Mouse (Mus musculus): Measurements from ENCODE around the gene Dppa2.
"Not testable (repeated sequence)": the region's sequence is repeated elsewhere in the genome, so short reads cannot be mapped to it uniquely, and the experiment has no call there.

The Dppa2 gene

DNA sequence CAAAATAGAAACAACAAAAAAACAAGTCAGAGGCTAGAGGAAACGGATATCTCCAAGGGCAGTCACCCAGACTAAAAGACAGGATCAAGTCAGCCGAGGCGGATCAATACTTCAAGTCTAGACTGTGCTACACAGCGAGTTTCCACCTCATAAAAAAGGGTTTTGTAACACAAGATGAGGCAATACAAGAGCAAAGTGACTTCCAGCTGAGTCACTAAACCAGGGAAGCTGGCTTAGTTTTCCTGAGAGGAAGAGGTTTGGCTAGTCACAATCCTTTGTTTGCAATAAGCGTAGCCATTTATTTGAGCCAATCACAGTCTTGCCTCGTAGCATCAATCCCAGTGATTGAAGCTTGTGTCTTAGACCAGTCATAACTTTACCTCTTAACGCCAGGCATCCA lies at the start of gene Dppa2:
Gene Dppa2, plus strand, starts transcription at position 400 of the 400 bp plus-strand sequence.
- DNase-seq (ENCODE audit: low spot score), result peak; percentile 6

DNA sequence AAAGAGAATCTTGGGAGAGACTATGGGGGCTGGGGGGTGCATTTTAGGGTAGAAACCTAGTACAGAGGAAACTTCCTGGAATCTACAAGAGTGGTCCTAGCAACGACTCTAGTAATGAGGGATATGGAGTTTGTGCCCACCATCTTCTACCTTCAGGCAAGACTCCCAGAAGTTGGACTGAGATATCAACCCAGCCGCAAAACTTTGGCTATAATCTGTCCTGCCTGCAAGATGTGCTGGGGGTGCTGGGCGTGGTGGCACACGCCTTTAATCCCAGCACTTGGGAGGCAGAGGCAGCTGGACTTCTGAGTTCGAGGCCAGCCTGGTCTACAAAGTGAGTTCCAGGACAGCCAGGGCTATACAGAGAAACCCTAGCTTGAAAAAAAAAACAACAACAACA lies 49.1 kb upstream of the Dppa2 start:
- no peak for DNase-seq (ENCODE audit: low spot score)

DNA sequence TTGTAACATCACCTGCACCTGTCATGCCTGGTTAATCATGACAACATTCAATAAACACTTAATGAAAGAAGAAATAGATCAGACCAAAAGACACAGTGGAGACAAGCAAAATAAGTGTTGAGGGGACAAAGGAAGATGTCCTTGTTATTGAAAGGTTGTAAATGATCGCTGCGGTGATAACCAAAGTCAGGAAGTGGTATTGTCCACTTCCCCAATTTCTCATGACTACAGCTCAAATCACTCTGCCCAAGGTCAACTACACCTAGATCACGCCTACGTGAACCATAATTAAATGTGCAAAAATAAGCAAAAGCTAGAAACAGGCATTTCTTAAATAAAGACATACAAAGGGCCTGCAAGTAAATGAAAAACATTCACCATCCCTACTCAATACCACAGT lies 44.2 kb upstream of the Dppa2 start:
- no peak for DNase-seq (ENCODE audit: low spot score)

DNA sequence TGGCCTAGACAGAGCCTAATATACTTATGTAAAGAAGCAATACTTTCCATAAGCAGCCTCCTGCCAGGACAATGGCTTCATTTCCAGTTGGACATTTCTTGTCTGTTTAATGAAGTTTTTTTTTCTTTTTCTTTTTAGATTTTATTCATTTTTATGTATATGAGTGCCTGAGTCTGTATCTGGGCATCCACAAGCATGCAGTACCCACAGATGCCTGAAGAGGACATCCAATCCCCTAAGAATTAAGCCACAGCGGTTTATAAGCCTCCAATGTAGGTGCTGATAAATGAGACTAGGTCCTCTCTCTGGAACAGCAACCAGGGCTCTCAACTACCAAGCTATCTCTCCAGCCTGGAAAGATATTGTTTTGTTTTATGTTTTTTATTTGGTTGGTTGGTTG lies 40.8 kb upstream of the Dppa2 start:
- no peak for DNase-seq (ENCODE audit: low spot score)

DNA sequence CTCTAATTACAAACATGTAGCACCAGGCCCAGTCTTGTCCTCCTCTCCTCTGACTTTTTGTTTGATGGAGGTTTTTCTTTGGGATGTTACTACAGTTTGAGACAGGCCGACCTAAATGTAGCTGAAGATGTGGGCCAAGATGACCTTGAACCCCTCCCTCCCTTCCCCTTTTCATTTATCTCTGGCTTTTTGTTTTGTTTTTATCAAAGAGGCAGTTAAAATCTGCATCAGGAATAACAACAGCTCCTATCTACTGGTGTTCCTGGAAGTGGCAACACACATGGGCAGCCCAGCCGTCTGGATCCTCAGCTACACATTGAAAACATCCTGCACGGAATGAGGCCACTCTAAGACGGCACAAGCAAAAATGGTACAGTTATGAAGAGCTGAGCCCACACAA lies 37.9 kb upstream of the Dppa2 start:
- no peak for DNase-seq (ENCODE audit: low spot score)

DNA sequence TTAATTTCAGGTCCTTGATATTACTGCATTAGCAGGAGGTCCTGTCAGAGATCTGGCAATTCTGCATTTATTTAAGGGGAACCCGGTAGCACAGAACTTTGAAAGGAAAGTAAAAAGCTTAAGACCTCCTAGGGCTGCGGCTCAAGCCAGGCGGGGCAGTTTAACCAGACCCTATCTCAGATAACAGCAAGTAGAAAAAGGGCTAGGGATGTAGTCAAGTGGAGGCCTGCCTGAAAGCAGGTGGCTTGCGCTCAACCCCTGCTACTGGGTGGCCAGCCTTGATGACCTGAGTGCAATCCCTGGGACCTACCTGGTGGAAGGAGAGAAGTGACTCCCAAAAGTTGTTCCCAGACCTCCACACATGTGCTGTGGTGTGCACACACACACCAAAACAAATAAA lies 26.8 kb upstream of the Dppa2 start:
- no peak for DNase-seq (ENCODE audit: low spot score)

DNA sequence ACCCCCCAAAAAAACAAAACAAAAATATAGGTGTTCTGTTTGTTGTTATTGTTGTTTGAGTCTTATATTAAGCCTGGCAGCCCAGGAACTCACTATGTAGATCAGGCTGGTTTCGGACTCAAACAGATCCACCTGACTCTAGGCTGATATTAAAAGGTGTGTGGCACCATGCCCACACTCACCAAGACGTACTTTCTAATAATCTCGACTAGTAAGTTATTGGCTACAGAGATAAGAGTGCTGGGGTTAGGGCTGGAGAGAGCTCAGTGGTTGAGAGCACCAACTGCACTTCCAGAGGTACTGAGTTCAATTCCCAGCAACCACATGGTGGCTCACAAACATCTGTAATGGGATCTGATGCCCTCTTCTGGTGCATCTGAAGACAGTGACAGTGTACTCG lies 22.8 kb upstream of the Dppa2 start:
- no peak for DNase-seq (ENCODE audit: low spot score)

DNA sequence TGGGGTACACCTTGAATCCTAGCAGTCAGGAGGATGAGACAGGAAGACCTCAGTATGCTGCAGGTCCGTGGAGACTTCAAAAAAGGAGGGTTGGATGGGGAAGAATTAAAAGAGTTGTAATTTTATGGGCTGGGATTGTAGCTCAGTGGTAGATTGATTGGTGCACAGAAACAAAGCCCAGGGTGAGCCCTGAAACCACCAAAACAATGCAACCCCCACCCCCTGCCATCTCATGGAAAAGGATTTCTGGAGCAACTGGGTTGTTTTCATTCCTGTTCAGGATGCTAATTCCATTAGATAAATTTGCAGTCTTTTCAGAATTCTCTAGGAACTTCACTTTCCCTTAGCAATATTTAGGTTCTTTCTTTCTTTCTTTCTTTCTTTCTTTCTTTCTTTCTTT lies 20.9 kb upstream of the Dppa2 start:
- no peak for DNase-seq (ENCODE audit: low spot score)

DNA sequence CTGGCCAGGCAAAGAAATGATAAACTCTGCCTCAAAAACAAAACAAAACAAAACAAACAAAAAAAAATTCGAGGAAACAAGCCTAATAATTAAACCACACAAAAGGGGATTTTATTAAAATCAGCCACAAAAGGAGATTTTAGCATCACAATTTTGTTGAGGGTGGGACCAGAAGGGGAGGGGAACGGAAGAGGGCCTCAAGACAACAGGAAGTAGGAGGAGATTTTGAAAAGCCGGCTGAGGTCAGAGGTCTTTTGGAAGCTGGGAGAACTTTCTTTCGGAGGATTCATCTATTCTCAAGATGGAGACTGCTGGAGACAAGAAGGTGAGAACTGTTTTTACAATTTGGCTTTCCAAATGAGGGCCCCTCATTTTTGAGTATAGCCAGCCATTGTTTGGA lies 20.2 kb upstream of the Dppa2 start, which contains the start of gene Dppa4:
Gene Dppa4, plus strand, starts transcription at position 217 of the 400 bp plus-strand sequence.
- no peak for DNase-seq (ENCODE audit: low spot score)

DNA sequence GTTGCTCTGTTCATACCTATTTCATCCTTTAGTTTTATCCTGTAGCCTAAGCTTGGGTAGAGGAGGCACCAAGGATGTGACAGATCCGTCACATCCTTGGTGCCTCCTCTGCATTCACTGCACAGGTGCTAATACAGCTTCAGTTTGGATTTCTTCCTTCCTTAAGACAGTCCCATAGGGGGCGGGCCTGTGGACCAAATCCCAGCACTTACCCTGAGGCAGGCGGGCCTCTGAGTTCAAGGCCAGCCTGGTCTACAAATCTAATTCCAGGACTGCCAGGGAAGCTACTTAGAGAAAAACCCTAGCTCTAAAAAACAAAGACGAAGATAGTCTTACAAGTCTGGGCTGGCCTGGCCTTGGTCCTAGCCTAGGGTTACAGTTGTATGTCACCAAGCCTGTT lies 18.2 kb upstream of the Dppa2 start:
- DNase-seq (ENCODE audit: low spot score), result no peak

DNA sequence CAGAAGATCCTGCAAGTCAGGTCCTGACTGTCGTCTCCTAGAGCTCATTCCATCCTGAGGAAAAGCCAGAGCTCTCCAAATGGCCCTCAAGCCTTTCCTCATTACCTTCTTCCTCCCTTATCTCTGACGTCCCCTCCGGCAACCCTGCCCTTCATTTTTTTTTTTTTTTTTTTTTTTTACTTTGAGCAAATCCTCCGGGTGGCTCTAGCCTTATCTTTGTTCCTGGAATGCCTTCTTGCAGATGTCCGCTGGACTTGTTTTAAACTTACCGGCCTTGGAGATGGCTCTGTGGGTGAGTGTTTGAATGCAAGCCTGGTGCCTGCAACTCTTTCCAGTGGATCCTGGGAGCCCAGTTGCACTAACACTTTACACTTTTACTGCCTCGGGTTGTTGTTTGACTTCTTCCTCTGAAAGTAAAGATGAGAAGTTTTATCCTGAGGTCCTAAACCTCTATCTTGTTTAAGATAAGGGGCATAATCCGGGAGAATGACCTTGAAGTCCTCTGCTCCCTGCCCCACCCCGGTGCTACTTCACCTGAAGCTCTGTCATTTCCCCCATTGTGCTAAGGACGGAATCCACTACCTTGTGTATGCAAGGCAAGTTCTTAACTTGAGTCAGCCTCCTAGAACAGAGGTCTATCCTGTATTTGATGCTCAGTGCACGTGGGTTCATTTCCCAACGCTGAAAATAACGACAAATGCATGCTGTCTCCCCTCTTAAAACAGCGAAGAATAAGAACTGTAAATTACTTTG lies 6.1 kb upstream of the Dppa2 start:
- peak; percentile 6 for DNase-seq (ENCODE audit: low spot score)

DNA sequence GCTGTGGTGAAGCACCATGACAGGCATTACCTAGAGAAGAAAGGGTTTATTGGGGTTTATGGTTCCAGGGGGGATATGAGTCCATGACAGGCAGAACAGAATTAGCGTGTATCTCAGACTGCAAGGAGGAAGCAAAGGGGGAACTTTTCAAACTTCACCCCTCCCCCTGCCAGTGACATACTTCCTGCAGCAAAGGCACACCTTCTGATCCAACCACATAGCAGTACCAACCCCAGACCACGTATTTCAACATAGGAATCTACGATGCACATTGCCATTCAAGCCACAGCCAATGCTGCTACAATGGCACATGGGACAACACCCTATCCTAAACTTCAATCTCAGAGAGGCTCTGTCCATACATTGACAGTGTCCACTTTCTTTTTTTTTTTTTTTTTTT lies 3.8 kb upstream of the Dppa2 start:
- no peak for DNase-seq (ENCODE audit: low spot score)

DNA sequence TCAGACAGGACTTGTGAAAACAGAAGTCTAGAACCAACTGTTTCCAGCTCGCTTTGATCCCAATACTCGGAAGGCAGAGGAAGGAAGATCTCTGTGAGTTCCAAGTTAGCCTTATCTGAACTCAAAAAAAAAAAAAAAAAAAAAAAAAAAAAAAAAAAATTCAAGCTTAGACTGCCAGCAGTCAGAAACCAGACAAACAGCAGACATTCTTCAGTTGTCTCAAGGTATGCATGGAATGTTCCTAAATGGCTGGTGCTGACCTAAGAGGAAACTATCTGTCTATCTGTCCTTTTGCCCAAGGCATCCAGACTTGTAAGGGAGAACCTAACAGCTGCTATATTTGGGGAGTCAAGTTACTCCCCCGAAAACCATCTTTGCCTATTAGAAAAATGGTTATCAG lies 275 bp downstream of the Dppa2 start:
- peak; percentile 36 for DNase-seq (ENCODE audit: low spot score)

DNA sequence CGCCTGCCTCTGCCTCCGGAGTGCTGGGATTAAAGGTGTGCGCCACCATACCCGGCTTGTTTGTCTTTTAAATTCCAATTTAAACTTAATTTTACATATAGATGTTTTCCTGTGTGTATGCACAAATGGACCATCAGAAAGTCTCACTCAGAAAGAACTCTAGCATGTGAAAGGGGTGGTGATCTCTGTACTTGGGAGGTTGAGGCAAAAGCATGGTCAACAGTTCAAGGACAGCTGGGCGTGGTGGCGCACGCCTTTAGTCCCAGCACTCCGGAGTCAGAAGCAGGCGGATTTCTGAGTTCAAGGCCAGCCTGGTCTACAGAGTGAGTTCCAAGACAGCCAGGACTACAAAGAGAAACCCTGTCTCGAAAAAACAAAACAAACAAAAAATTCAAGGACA lies 5.2 kb downstream of the Dppa2 start:
- DNase-seq (ENCODE audit: low spot score), result not testable (repeated sequence)

DNA sequence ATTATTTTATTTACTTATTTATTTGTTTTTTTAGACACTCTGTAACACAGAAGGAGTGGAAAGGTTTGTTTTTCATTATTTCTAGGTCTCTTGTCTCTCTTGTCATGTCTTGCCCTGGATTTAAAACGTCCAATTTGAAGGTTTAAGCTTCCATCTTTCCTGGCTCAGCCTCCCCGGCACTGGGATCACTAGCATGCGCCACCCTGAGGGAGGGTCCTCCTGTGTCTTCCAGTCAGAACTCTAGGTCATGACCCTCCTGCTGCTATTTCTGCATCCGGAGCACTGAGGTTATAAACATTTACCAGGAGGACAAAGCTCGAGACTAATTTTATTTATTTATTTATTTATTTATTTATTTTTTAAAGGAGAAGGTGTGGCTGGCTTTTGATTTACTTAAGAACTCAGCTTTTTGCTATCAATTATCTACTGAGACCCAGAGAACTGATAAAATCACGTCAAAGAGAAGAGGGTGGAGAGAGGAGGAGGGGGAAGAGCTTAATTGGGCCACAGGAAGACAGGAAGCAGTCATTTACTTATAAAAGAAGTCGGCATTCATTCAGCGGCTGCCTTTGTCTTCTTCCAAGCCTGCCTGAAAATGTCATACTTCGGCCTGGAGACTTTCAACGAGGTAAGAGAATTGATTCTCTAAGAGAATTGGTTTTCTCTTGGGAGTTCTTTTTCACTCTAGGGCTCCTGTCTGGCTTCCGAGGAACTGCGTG lies 6.4 kb downstream of the Dppa2 start:
- no peak for DNase-seq (ENCODE audit: low spot score)

DNA sequence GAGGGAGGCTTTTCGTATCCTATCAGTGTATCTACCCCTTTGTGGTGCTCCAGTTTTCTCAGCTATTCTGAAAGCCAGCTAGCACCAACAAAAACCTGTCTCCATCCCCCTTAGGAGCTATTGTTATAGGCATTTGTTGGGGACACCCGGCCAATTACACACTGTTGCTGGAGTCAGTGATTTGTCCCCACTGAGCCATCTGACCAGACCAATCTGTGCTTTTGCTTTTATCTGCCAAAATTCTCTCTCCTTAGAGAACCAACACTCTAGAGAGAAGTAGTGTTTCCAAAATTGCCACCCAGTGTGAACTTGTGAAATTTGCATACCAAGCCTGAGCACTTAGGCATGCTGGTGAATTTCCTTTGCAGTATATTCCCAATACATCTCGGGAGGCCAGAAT lies 11.6 kb downstream of the Dppa2 start:
- DNase-seq (ENCODE audit: low spot score), result no peak

DNA sequence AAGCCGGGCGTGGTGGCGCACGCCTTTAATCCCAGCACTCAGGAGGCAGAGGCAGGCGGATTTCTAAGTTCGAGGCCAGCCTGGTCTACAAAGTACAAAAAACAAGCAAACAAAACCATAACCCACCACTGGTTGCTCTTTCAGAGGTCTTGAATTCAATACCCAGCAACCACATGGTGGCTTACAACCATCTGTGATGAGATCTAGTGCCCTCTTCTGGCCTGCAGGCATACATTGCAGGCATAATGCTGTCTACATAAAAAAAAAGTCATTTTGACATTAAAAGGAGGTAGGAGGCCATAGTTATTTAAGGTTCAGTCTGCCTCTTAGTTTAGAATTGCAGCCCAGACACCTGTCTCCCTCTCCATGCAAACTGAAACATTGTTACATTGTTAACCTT lies 17.1 kb downstream of the Dppa2 start:
- DNase-seq (ENCODE audit: low spot score), result no peak

DNA sequence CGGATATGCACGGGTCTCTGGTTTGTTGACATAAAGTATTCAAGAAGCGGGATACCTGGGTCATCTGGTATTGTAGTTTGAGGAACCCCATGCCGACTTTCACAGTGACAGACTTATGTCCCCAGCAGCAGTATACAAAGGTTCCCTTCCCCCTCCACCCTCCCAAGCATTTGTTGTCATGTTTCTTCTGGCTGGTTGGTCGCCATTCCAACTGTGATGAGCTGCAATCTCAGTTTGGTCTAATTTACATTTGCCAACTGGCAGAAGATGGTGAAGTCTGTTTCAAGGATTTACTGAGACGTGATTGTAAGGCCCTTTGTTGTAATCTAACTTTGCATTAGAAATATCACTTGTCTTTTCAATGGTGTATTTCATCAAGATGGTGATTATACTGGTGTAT lies 19.4 kb downstream of the Dppa2 start:
- DNase-seq (ENCODE audit: low spot score), result no peak

DNA sequence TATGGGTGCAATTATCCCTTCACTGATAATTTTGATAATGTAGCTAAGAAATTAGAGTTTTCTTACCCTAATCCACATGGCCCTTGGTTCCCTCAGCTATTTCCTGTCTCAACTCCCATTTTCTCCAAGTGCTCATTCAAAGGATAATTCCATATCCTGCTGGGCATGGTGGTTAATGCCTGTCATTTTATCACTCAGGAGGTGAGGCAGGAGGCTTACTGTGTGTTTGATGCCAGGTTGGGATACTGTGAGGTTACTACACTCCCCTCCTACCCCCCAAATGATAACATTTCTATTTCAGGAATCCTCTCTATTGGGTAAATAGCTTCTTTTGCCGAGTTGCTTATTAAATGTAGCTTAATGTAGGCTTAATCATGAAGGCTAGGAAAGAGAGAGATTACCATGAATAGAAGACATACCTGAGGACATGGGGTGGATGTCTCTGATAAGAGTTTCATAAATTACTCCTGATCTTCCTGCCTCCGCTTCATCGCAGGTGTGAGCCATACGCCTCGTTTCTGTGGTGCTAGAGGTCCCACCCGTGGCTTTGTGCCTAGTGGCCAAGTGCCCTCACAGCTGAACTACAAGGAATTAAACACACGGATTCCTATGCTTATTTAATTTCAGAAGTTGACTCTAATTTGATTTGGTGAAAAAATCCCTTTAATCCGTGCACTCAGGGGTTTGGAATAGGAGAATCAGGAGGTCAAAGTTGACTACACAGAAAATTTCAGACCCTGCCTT lies 20.1 kb downstream of the Dppa2 start:
- no peak for DNase-seq (ENCODE audit: low spot score)

DNA sequence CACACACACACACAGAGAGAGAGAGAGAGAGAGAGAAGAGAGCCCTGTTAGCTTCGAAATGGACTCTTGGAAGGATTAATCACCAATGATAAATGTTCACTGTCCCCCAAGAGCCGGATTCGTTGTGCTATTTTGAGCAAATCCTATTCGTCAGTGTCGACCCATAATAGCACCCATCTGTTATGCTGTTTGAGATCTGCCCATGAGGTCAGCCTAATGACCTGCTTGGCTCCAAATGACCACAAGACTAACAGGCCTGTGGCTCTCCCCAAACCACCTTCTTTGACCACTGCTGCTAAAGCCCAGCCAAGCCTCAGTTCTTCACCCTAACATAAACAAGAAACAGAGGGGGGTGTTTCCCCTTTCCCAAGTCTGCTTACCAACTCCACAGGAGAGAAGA lies 23.2 kb downstream of the Dppa2 start:
- no peak for DNase-seq (ENCODE audit: low spot score)

DNA sequence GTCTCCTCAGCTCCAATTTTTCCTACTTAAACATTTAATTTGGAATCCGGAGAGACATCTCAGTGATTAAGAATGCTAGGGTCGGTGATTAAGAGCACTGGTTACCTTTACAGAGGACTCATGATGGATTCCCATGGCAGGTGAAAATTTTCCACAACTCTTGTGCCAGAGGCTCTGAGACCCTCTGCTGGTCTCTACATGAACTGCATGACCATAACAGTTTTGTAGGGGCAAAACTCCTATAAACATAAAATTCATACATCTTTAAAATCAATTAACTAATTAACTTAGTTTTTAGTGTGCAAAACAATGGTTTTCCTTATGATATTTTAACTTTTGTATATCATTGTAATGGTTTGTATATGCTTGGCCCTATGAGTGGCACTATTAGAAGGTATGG lies 24.7 kb downstream of the Dppa2 start:
- no peak for DNase-seq (ENCODE audit: low spot score)

DNA sequence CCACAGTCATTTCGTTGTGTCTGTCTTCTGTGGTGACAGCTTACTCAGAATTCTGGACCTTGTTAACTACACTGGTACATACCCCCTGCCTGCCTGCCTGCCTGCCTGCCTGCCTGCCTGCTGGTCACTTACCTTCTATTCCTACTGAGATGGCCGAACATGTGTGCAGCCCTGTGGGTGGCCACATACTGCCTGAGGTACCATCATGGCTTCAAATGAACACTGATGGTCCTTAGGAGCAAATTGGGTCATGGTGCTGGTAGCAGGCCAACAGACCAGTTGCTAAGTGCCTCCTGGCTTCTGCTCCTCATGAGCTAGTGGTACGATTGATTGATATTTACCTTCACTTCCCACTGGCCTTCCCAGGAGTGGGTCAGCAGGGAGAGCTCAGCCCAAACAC lies 28.1 kb downstream of the Dppa2 start:
- DNase-seq (ENCODE audit: low spot score), result no peak

DNA sequence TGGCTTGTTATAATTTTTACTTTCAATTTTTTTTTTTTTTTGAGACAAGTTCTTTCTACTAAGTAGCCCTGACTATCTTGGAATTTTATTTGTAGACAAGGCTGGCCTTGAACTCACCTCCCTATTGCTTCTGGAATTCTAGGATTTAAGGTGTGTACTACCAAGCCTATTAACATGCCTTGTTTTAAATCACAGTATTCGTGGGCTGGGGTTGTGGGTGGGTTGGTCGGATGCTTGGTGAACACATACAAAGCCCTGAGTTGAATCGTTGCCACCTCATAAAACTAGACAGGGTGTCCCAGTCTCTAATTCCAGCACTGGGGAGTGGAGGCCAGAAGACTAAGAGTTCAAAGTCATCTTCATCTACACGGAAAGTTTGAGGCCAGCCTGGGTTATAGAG lies 31.6 kb downstream of the Dppa2 start:
- no peak for DNase-seq (ENCODE audit: low spot score)

All from yolk sac, embryonic 10.5 days (tissue).